Mouse (Mus musculus) frontal cortex, adult (tissue): ENCODE measurements at regions not wholly inside any gene's neighbourhood (a gene's known extent, or its start where the extent isn't known, plus 50 kb on each side); places are given as distances from the start of the nearest gene placed in this dataset.

Source experiments
- ATAC-seq: cut with Nextera tagmentation; 2 replicates; pipeline ENCODE4 v1.9.2; 2017; ENCODE audit warnings: mild to moderate bottlenecking, moderate library complexity, mixed read lengths; ENCODE audit not compliant: low TSS enrichment

- ATAC-seq: no peak
Observed at GRCm38 (mm10) chr12:110387056-110387455, 59.9 kb upstream of the Ppp2r5c start.

GRCm38 (mm10) chr12:110387567-110387966 lies 59.4 kb upstream of the Ppp2r5c start:
- no peak for ATAC-seq

GRCm38 (mm10) chr12:110389439-110389838 lies 57.5 kb upstream of the Ppp2r5c start:
- ATAC-seq: no peak

GRCm38 (mm10) chr12:110391464-110391863 lies 55.5 kb upstream of the Ppp2r5c start:
- no peak for ATAC-seq

GRCm38 (mm10) chr12:110393555-110393954 lies 53.4 kb upstream of the Ppp2r5c start:
- ATAC-seq: no peak
